Mouse (Mus musculus) intestine, embryonic 16.5 days (tissue): ENCODE measurements around the gene Gm43302. TPM values are rescaled to one million over a fixed set of nuclear protein-coding genes. Genes with fewer than 3 reads are reported as not detected.
"Not testable (repeated sequence)": the region's sequence is repeated elsewhere in the genome, so short reads cannot be mapped to it uniquely, and the experiment has no call there.

Source experiments
- ATAC-seq: fragments of 200-750 bp; cut with Nextera tagmentation; 2 replicates; pipeline ENCODE4 v1.8.0; 2017; ENCODE audit warnings: moderate TSS enrichment, moderate library complexity
- H3K27ac ChIP-seq: fragments of 300-500 bp; sonication (generic); 2 replicates; pipeline ENCODE4 v1.5.1; 2014; ENCODE audit warnings: mild to moderate bottlenecking, low read length
- H3K27me3 ChIP-seq: fragments of 300-500 bp; sonication (generic); replicated peaks from 2 replicates; pipeline ENCODE4 v1.6.1; 2014; ENCODE audit warnings: low read length, control low read depth, mixed read lengths; ENCODE audit not compliant: control insufficient read depth, insufficient read depth
- H3K36me3 ChIP-seq: fragments of 300-500 bp; sonication (generic); 2 replicates; pipeline ENCODE4 v1.6.1; 2014; ENCODE audit warnings: low read length, control low read depth; ENCODE audit not compliant: control insufficient read depth, insufficient read depth
- H3K4me1 ChIP-seq: fragments of 300-500 bp; sonication (generic); 2 replicates; pipeline ENCODE4 v1.6.1; 2014; ENCODE audit warnings: low read length, control low read depth, mixed read lengths; ENCODE audit not compliant: control insufficient read depth, insufficient read depth
- H3K4me2 ChIP-seq: fragments of 300-500 bp; sonication (generic); 2 replicates; pipeline ENCODE4 v1.6.1; 2014; ENCODE audit warnings: low read depth, low read length, control low read depth
- H3K4me3 ChIP-seq: fragments of 300-500 bp; sonication (generic); 2 replicates; pipeline ENCODE4 v1.5.1; 2014; ENCODE audit warnings: mild to moderate bottlenecking, low read length
- H3K9ac ChIP-seq: fragments of 300-500 bp; sonication (generic); 2 replicates; pipeline ENCODE4 v1.6.1; 2014; ENCODE audit warnings: low read depth, low read length
- H3K9me3 ChIP-seq: fragments of 300-500 bp; sonication (generic); 2 replicates; pipeline ENCODE4 v1.6.1; 2016; ENCODE audit warnings: low read length, control low read depth; ENCODE audit not compliant: control insufficient read depth
- WGBS: fragments of 180-500 bp; shearing (Covaris S2); extraction: QIAGEN DNeasy Blood & Tissue Kit; methylation state at CpG from one replicate; pipeline ENCODE4 v1.1.7; 2014; 5-methylcytosine and 5-hydroxymethylcytosine counted together
- polyA plus RNA-seq: library from polyadenylated mRNA; unstranded; fragments of >200 nt; fragmentation: Nextera tagmentation; extraction: Ambion mirVana; gene quantifications from 2 replicates; pipeline ENCODE4 v1.2.1, GENCODE M21; 2015

Gm43302 gene
- 0.09 TPM in 1 of 2 replicates, not detected in the other for polyA plus RNA-seq

DNA sequence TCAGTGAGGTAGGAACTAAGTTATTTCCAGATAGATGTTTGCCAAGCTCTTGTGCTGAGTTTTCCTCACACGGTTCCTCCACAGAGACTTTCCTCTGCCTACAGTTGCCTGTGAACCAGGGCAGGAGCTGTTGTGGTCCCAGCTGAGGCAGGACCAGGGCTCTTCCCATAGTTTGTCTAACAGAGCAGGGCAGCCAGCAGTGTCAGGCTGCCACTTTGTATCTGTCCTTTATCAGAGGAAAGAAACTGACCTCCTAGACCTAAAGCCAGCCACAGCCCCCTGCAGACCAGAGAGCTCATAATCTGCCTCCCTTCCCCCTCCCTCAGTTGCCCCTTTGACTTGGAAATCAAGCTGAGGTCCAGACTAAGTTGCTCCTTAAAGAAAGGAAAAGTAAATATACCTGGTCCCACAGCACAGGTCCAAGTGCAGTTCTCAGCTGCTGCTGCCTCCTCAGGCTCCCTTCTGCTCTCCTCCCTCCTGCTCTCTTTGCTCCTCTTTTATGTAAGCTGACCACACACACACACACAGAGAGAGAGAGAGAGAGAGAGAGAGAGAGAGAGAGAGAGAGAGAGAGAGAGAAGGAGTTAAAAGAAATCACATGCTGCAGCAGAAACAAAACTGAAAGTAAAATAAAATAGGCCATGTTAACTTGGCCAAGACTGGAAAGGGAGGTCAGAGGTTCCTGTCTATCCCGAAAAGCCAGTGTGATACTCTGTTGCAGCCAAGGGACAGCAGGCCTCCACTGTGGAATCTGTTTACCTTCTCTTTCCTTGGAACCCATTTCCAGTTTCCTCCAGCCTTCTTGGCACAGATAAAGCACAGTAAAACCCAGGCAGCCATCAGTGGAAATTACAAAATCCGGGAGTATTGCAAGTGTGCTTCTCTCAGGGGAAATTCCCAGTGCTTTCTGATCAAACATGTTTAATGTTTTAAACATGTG is at the start of gene Gm43302, which contains the start of gene Gbp6:
Gene Gm43302 (minus strand): TSS at position 470 of the 940 bp plus-strand sequence.
Gene Gbp6 (minus strand): TSS at position 473 of the 940 bp plus-strand sequence.
- not testable (repeated sequence) for H3K9ac ChIP-seq, H3K36me3 ChIP-seq, H3K9me3 ChIP-seq, H3K4me3 ChIP-seq, H3K27ac ChIP-seq, H3K4me1 ChIP-seq, H3K27me3 ChIP-seq
- 0 out of 2 replicates have a peak within 1 kb of the TSS, but pooled peaks have one; percentile 4 for H3K4me2 ChIP-seq
- ATAC-seq, result peak; percentile 80
- 23% methylated on average over 3 of the region's 3 CpGs for WGBS

DNA sequence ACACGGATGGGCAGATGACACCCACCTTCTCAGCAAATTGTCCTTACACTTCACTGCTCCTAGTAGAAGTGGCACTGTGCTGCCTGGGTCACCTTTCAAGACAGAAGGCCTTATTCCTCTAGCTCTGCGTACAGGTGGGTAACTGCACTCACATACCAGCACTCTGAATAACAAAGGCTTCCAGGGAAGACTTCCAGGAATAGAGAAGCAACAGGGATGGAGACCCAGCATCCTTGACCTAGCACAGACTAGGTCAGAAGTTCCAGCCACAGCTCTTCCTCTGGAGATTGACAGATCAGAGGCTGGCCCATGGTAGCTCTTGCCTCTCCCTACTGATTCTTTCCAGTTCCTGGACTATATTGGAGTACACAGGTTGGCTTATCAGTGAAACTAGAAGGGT is 47.8 kb upstream of the Gm43302 start:
- WGBS, result 78% methylated on average over 2 of the region's 2 CpGs
- Histone ChIP-seq H3K4me2 (no peak overlapping the region), H3K36me3 (no peaks in the 10 kb centered on the region), H3K4me3 (no peak overlapping the region), H3K9me3 (no peaks in the 10 kb centered on the region), H3K27me3 (no peaks in the 10 kb centered on the region), H3K27ac (no peak overlapping the region), H3K9ac (no peak overlapping the region), H3K4me1 (no peaks in the 10 kb centered on the region)
- ATAC-seq, result no peak

DNA sequence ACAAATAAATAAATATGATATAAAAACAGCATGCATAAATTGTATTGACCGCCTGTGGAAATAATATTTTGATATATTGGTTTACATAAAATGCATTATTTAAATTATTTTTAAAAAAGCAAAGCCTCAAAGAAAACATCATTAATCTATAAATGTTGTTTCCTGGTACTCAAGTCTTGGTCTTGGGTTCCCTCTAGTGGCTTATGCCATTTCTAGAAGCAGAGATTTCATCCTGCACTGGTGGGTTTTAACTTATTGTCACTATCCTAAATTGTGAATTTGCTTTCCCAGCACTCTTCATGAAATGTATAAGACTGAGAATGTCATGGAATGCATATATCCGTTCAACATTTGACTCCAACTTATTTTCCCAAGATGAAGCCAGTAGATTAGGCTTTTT is 29.0 kb upstream of the Gm43302 start:
- H3K4me3 ChIP-seq, result no peak overlapping the region
- H3K9me3 ChIP-seq, result no peaks in the 10 kb centered on the region
- no peak overlapping the region for H3K9ac ChIP-seq
- H3K27me3 ChIP-seq, result no peaks in the 10 kb centered on the region
- H3K4me1 ChIP-seq, result no peaks in the 10 kb centered on the region
- H3K36me3 ChIP-seq, result no peaks in the 10 kb centered on the region
- WGBS, result 70% methylated on average over 2 of the region's 2 CpGs
- ATAC-seq, result no peak
- H3K4me2 ChIP-seq, result no peak overlapping the region
- no peak overlapping the region for H3K27ac ChIP-seq

DNA sequence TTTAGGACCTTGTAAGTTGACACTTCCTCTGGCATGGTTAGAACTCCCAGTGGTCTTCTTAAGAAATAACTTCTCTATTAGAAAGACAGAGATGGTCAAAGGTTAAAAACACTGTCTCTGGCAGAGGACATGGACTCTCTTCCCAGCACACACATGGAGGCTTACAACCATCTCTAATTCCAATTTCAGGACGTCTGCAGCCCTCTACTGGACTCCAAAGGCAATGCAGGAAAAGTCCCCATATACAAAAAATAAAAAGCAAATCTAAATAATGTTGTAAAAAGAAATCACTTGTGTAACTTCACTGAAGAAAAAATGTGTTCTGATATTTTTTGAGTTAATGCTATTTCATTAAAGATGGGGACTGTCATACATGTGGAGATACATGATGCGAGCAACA is 17.4 kb upstream of the Gm43302 start:
- H3K27ac ChIP-seq, result no peak overlapping the region

DNA sequence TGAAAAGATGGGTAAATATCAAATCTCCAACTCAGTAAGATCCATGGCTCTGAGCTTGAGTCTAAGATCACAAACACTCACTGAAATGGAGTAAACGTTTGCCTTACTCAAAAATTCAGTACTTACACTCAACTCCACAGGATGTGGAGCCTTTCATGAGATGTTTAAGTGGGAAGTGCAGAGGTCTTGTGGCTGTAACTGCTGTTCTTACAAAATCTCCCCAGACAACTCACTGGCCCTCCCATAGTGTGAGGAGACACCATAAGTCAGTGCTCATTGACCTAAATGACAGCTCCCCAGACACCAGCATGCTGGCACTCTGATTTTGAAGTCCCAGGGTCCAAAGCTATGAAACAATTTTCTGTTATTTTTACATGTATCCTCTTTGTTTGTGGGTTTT is 15.7 kb upstream of the Gm43302 start:
- H3K27me3 ChIP-seq, H3K27ac ChIP-seq, H3K4me2 ChIP-seq, ATAC-seq, H3K9me3 ChIP-seq, H3K9ac ChIP-seq, H3K4me3 ChIP-seq, H3K4me1 ChIP-seq, H3K36me3 ChIP-seq: not testable (repeated sequence)
- 67% methylated on average over 1 of the region's 1 CpGs for WGBS

More for the DNA sequence above, 17.4 kb upstream of the Gm43302 start:
- H3K36me3 ChIP-seq, result no peaks in the 10 kb centered on the region
- no peak overlapping the region for H3K4me3 ChIP-seq
- H3K4me2 ChIP-seq, result no peak overlapping the region
- 72% methylated on average over 2 of the region's 2 CpGs for WGBS
- no peaks in the 10 kb centered on the region for H3K27me3 ChIP-seq
- H3K9me3 ChIP-seq, result no peaks in the 10 kb centered on the region
- no peak for ATAC-seq
- H3K4me1 ChIP-seq, result no peaks in the 10 kb centered on the region
- no peak overlapping the region for H3K9ac ChIP-seq

GRCm38 (mm10) chr5:105306946-105307345 is 13.5 kb upstream of the Gm43302 start:
- H3K27me3 ChIP-seq, H3K27ac ChIP-seq, H3K36me3 ChIP-seq, ATAC-seq, H3K4me2 ChIP-seq, H3K9ac ChIP-seq, H3K4me3 ChIP-seq, H3K9me3 ChIP-seq, H3K4me1 ChIP-seq: not testable (repeated sequence)

- Histone ChIP-seq H3K4me1 (no peaks in the 10 kb centered on the region), H3K27ac (no peak overlapping the region), H3K27me3 (no peaks in the 10 kb centered on the region), H3K9ac (no peak overlapping the region), H3K36me3 (no peaks in the 10 kb centered on the region), H3K4me2 (no peak overlapping the region), H3K9me3 (no peaks in the 10 kb centered on the region), H3K4me3 (no peak overlapping the region)
- ATAC-seq, result no peak
- 79% methylated on average over 1 of the region's 1 CpGs for WGBS
Observed at GRCm38 (mm10) chr5:105306159-105306581, 12.7 kb upstream of the Gm43302 start.

GRCm38 (mm10) chr5:105305671-105306070 is 12.2 kb upstream of the Gm43302 start:
- H3K27ac ChIP-seq, H3K36me3 ChIP-seq, ATAC-seq, H3K27me3 ChIP-seq, H3K4me3 ChIP-seq, H3K9me3 ChIP-seq, H3K4me2 ChIP-seq, H3K4me1 ChIP-seq, H3K9ac ChIP-seq: not testable (repeated sequence)
- 89% methylated on average over 4 of the region's 4 CpGs for WGBS

DNA sequence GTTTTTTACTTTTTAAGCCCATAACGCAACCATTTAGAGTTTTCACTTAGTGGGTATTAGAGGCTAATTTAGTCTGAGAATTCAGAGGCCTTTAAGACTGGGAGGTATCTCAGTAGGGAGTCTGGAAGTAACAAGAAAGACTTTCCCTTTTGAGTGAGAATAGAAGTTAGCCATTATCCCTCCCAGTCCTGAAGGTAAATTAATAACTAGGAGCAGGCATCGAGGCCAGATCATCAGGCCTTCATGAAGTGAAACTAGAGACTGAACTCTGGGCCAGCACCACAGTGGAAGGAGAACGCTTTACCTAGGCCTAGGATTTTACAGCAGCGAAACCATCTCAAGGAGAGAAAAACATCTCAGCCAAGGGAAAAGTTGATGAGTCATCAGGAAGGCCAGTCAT is 8.5 kb upstream of the Gm43302 start:
- Histone ChIP-seq H3K27me3 (no peaks in the 10 kb centered on the region), H3K9me3 (no peaks in the 10 kb centered on the region), H3K4me2 (no peak overlapping the region), H3K36me3 (no peaks in the 10 kb centered on the region), H3K4me3 (no peak overlapping the region), H3K4me1 (no peaks in the 10 kb centered on the region), H3K27ac (no peak overlapping the region), H3K9ac (no peak overlapping the region)
- no peak for ATAC-seq
- 81% methylated on average over 4 of the region's 4 CpGs for WGBS
